Mouse (Mus musculus) brown adipose tissue, adult 24 weeks (tissue): ENCODE data around the gene Zc3hav1. TPM values are rescaled to one million over a fixed set of nuclear protein-coding genes. Genes with fewer than 3 reads are reported as not detected.

Experiments
- H3K27ac ChIP-seq: fragments of 200-500 bp; replicated peaks from 2 replicates; pipeline ENCODE4 v1.5.1; 2012; ENCODE audit warnings: low read depth, mild to moderate bottlenecking, low read length
- H3K4me1 ChIP-seq: fragments of 200-500 bp; 2 replicates; pipeline ENCODE4 v1.6.1; 2012; ENCODE audit warnings: low read length, mixed read lengths; ENCODE audit not compliant: control insufficient read depth, insufficient read depth, insufficient read length
- H3K4me3 ChIP-seq: fragments of 200-500 bp; 2 replicates; pipeline ENCODE4 v1.5.1; 2012; ENCODE audit warnings: low read depth, mild to moderate bottlenecking, low read length, moderate library complexity; ENCODE audit not compliant: insufficient read depth
- polyA plus RNA-seq: library from polyadenylated mRNA; stranded (reverse); fragments of >200 nt; gene quantifications from 2 replicates; pipeline ENCODE4 v1.2.4, GENCODE M21; 2012; ENCODE audit not compliant: missing spikeins, insufficient read depth, insufficient read length

Zc3hav1 gene
- polyA plus RNA-seq, 1 experiment = 10.6 TPM

DNA sequence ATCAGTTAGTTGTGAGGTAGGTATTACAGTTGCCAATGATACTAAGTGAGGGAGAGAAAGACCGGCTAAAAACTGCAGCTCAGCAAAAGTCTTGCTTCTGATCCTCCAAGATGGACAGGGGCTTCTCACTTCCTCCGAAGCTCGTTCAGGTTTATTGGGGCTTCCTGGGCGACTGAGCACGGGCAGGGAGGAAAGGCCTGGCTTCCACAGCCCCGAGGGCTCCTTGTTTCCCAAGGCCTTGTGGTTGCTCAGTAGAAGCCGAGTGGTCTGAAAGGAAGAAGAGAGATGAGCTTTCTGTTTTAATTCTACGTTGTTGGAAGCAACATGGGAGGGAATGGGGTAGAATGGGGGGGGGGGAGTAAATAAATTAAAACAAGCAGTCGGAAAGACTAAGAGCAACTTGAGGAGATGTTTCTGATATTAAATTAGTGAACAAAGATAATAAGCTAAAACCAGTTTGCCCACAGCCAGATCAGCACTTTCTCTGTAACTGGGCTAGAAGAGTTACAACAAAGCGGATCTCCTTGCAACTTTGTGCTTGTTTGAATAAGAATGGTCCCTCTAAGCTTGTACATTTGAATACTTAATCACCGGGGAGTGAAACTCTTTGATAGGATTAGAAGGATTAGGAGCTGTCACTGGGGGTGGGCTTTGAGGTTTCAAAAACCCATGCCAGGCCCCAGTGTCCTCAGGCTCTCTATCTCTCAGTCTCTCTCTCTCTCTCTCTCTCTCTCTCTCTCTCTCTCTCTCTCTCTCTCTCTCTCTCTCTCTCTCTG lies 61.3 kb downstream of the Zc3hav1 start:
- Histone ChIP-seq H3K4me3 (no peak overlapping the region), H3K27ac (no peak overlapping the region), H3K4me1 (no peaks in the 10 kb centered on the region)

GRCm38 (mm10) chr6:38284422-38284821 lies 70.0 kb downstream of the Zc3hav1 start:
- Histone ChIP-seq H3K4me3 (no peak overlapping the region), H3K27ac (no peak overlapping the region), H3K4me1 (no peaks in the 10 kb centered on the region)

DNA sequence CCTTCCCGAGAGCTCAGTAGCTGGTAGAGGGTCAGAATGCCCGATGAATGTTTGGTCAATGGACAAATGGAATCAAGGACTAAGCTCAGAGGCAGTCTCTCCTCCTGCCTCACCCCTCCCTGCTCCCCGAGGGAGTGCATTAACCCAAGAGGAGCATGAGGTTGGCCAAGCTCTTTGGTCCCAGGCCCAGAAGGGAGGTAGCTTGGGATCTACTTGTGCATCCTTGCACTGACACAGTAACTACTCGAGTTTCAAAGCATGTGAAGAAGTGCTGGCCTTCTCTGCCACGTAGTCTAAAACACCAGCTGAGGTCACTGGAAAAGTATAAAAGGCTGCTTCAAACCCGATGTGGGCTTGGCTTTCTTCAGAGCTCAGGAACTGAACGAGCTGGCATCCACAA lies 89.9 kb downstream of the Zc3hav1 start:
- no peaks in the 10 kb centered on the region for H3K4me1 ChIP-seq
- H3K4me3 ChIP-seq = no peak overlapping the region
- no peak overlapping the region for H3K27ac ChIP-seq

- Histone ChIP-seq H3K4me3 (no peak overlapping the region), H3K4me1 (no peaks in the 10 kb centered on the region), H3K27ac (no peak overlapping the region)
These were observed 90.8 kb downstream of the Zc3hav1 start for GRCm38 (mm10) chr6:38263393-38264159.

DNA sequence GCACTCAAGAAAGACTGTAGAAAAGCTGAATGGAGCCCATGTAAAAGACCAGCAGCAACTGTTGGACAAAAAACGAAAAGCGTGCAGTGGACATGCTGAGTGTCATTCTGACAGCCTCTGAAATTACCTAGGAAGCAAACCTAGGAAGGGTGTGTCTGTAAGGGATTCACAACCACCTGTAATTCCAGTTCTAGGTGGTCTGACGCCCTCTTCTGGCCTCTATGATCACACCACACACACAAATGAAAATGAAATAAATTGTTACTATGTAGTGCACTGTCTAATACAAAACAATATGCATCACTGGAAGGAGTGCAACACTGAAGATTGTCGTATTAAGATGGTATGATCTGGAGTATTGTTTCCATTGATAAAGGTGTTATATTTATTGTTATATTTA lies 92.5 kb downstream of the Zc3hav1 start:
- Histone ChIP-seq H3K27ac (no peak overlapping the region), H3K4me3 (no peak overlapping the region), H3K4me1 (no peaks in the 10 kb centered on the region)

DNA sequence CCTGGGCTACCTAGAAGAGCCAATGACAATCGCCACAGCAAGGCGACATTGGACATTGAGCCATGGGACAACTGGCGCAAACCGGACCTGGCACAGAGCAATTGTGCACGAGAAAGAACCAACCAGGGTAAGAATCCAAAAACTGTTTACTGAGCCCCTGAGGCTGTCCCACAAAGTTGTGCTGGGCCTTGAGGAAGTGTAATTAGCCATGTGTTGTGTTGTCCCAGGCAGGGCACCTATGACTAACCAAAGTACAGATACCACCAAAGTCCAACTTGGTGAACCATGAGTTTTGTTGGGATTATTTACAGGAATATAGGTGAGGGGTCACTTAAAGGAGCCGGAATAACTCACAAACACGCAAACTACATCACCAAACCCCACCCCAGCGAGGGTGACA lies 96.9 kb downstream of the Zc3hav1 start:
- Histone ChIP-seq H3K4me1 (peaks cover 2% of the 10 kb centered on the region; the same call in 1 of the 2 replicates), H3K4me3 (no peak overlapping the region), H3K27ac (no peak overlapping the region)

GRCm38 (mm10) chr6:38256793-38257192 lies 97.6 kb downstream of the Zc3hav1 start:
- no peak overlapping the region for H3K4me3 ChIP-seq
- H3K4me1 ChIP-seq = peaks cover 2% of the 10 kb centered on the region; the same call in 1 of the 2 replicates
- H3K27ac ChIP-seq = no peak overlapping the region

DNA sequence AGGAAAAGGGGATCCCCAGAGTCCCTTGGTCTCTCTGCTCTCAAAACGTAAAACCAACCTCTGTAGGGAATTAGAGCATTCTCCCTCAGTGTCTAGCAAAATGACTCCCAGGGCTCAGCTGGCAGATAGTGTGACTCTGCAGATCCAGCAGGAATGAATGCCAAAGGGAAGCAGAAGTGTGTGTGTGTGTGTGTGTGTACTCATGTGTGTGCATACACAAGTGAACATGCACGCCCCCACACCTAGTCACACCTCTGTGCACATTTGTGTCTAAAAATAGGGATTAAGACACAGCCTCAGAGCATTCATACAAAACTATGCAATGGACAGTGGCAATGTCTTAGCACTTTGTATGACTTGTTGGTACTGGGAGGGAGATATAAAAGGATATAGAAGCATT lies 98.6 kb downstream of the Zc3hav1 start:
- H3K4me3 ChIP-seq = no peak overlapping the region
- H3K4me1 ChIP-seq = peaks cover 2% of the 10 kb centered on the region; the same call in 1 of the 2 replicates
- H3K27ac ChIP-seq = no peak overlapping the region

Other genes with a start within 250 kb of the Zc3hav1 start
- gene Tmem213, start 245.3 kb downstream of the Zc3hav1 start, polyA plus RNA-seq = not detected in 2 replicates
- gene Atp6v0a4, start 230.0 kb downstream of the Zc3hav1 start, polyA plus RNA-seq = not detected in 2 replicates
- 0.13 and 0.24 TPM in 2 replicates for gene D630045J12Rik, start 100.6 kb downstream of the Zc3hav1 start, polyA plus RNA-seq
- 0.28 and 0.63 TPM in 2 replicates for gene Zc3hav1l, start 55.3 kb downstream of the Zc3hav1 start, polyA plus RNA-seq
- 1.7 and 2.9 TPM in 2 replicates for gene Ttc26, start 26.9 kb upstream of the Zc3hav1 start, polyA plus RNA-seq
- 3.9 and 6.8 TPM in 2 replicates for gene Ubn2, start 79.3 kb upstream of the Zc3hav1 start, polyA plus RNA-seq
- 500 and 513 TPM in 2 replicates for gene Fmc1, start 178.9 kb upstream of the Zc3hav1 start, polyA plus RNA-seq
- gene Luc7l2, start 196.7 kb upstream of the Zc3hav1 start, polyA plus RNA-seq = 68.4 and 83.5 TPM in 2 replicates